ENCODE assay signal across 7 mouse cellular contexts in the genomic region with DNA sequence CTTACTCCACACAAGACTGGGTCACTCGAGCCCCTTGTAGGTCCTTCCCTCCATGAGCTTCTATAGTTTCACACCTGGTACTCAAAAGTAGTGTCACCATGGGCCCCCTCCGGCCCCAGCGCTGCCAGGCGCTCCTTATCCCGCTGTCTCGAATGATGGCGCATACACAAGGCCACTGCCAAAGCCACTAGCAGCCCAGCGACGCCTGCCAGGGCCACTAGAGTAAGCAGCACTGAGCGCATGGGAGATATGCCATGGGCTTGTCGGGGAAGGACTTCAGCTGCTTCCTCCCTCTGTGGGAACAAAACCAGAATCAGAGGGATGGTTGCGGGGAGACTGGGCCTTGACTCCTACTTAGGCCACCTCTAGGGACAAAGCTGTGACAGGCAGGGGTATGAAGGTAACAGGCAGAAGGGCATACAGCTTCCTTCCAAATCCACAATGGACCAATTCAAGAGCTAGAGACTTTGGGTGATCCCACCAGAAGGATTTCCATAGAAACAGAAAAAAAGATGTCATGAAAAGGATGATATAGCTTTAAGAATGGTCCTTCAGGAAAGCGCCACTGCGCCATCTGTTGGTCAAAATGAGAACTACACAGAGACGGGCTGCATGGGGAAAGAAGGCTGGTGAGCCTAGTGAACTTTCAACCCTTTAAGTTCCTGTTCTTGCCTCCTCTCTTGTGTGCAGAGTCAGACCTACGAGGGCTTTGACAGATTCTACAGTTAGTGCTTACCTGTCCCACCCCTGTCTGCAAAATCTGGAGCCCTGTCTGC. TPM values are rescaled to one million over a fixed set of nuclear protein-coding genes. Genes with fewer than 3 reads are reported as not detected.
DNase-seq lines count a peak whose midpoint lies in the region; ATAC-seq and TF ChIP-seq lines count a peak whose summit lies in the region.

No protein-coding gene starts in this region.

- no peaks in the 10 kb centered on the region for H3K36me3 ChIP-seq in MEL (ENCODE audit: control insufficient read depth in 1 of 2, insufficient read depth in 2 of 2, low read length in 2 of 2)

- peak; percentile 89 for DNase-seq in MEL (ENCODE audit: low read depth, low spot score)
- peak; percentile 93 to 97 for DNase-seq in cerebellum, postnatal 10 days
- DNase-seq in gastrocnemius, adult 8-10 months (ENCODE audit: low spot score in 2 of 2) = peak; percentile 62 to 65
- peak; percentile 86 to 88 for DNase-seq in layer of hippocampus, postnatal 14 days (ENCODE audit: low spot score in 2 of 2)
- peak; percentile 66 to 88 for DNase-seq in spleen, adult 18-20 months

- ATAC-seq in CD4-positive, CD25-positive, alpha-beta regulatory T cell, adult 4 months = peak; percentile 60
- ATAC-seq in megakaryocyte progenitor cell, adult 5-6 weeks (replicated peaks; ENCODE audit: poor library complexity) = peak; percentile 72

- TF ChIP-seq EP300 in MEL (IDR thresholded peaks at IDR 0.05; ENCODE audit: low read depth in 1 of 2, low read length in 2 of 2) = no peak

- peak; percentile 72 to 97 (median 96) for TF ChIP-seq CTCF in MEL (IDR thresholded peaks at IDR 0.05 in 2 of 3, conservative IDR thresholded peaks at IDR 0.05 in 1 of 3; ENCODE audit: control insufficient read depth in 1 of 3, insufficient read depth in 1 of 3, low read depth in 2 of 3, low read length in 3 of 3, poor library complexity in 1 of 3, severe bottlenecking in 1 of 3)

- TF ChIP-seq POLR2A in MEL (IDR thresholded peaks at IDR 0.05; ENCODE audit: control insufficient read depth in 1 of 2, insufficient read depth in 1 of 2, low read depth in 1 of 2, low read length in 2 of 2, poor library complexity in 1 of 2) = no peak

- no peaks in the 10 kb centered on the region for H3K79me2 ChIP-seq in MEL (ENCODE audit: control insufficient read depth, insufficient read depth, low read length, poor library complexity)

- H3K27me3 ChIP-seq in MEL (ENCODE audit: control insufficient read depth in 1 of 2, insufficient read depth in 2 of 2, low read length in 2 of 2) = no peaks in the 10 kb centered on the region

- no peak overlapping the region for H3K27ac ChIP-seq in MEL (ENCODE audit: control insufficient read depth, low read depth, low read length)

- H3K9ac ChIP-seq in MEL (ENCODE audit: control insufficient read depth, low read depth, low read length, poor library complexity, severe bottlenecking) = no peak overlapping the region

- no peaks in the 10 kb centered on the region; a peak in 1 of 4 replicates for H3K4me1 ChIP-seq in MEL (ENCODE audit: control insufficient read depth in 1 of 2, insufficient read depth in 2 of 2, low read length in 2 of 2)

- no peak overlapping the region for H3K4me3 ChIP-seq in MEL (ENCODE audit: control insufficient read depth in 1 of 2, insufficient read depth in 1 of 2, low read depth in 2 of 2, low read length in 2 of 2)

- no peaks in the 10 kb centered on the region for H3K9me3 ChIP-seq in MEL (replicated peaks; ENCODE audit: insufficient read depth, low read length)

- peak; percentile 91 for TF ChIP-seq RAD21 in MEL (IDR thresholded peaks at IDR 0.05; ENCODE audit: low read depth, low read length)

TF ChIP-seq in MEL, 35 proteins besides CTCF, POLR2A, EP300 and RAD21:
- TF ChIP-seq MYB (IDR thresholded peaks at IDR 0.05; ENCODE audit: low read depth, low read length) (no peak), SIN3A (IDR thresholded peaks at IDR 0.05; ENCODE audit: low read length) (peak; percentile 73), ZNF384 (IDR thresholded peaks at IDR 0.05; ENCODE audit: low read depth, low read length) (peak; percentile 81), ZC3H11A (IDR thresholded peaks at IDR 0.05; ENCODE audit: low read depth, low read length) (peak; percentile 90), SMC3 (IDR thresholded peaks at IDR 0.05; ENCODE audit: low read depth, low read length) (peak; percentile 96), USF1 (IDR thresholded peaks at IDR 0.05; ENCODE audit: low read depth, low read length) (no peak), MEF2A (IDR thresholded peaks at IDR 0.05; ENCODE audit: extremely low read depth, insufficient replicate concordance, low read depth, low read length, poor library complexity, severe bottlenecking) (no peak)

RNA-seq across cellular contexts. Expression of a gene that starts 10.3 kb away (rescaled TPM):
- under 1 TPM; 0.22 to 0.61 TPM for polyA plus RNA-seq in CD4-positive, CD25-positive, alpha-beta regulatory T cell, adult 4 months (2017; shearing (Covaris generic))
- not detected in 2 replicates for total RNA-seq in MEL (2012; rRNA removed)
- under 1 TPM in 1 of 2 experiments, not detected in 1; 0.13 TPM for polyA plus RNA-seq in MEL (2012; ENCODE audit: insufficient read depth in 1 of 2, insufficient read length in 2 of 2, low read depth in 1 of 2, low replicate concordance in 2 of 2, missing spikeins in 1 of 2)
- under 1 TPM in 3 of 4 experiments, not detected in 1; 0.07 to 0.31 (median 0.08) TPM for total RNA-seq in gastrocnemius, adult 8-10 months (2022)
- 100 to 1,000 TPM; 326 to 350 TPM for total RNA-seq in layer of hippocampus, postnatal 14 days (2021)
- 0.12 and 0.15 TPM in 2 replicates for total RNA-seq in megakaryocyte progenitor cell, adult 5-6 weeks (2015)
- 0.10 TPM in 1 of 2 replicates, not detected in the other for total RNA-seq in megakaryocyte progenitor cell, adult 5-6 weeks (2017)

RNA-seq across cellular contexts. Expression of a gene that starts 17.8 kb away (rescaled TPM):
- polyA plus RNA-seq in CD4-positive, CD25-positive, alpha-beta regulatory T cell, adult 4 months (2017; shearing (Covaris generic)) = 10 to 100 TPM in 1 of 2 experiments, 1 to 10 TPM in 1; 10.0 to 10.3 TPM
- total RNA-seq in MEL (2012; rRNA removed) = 10.3 and 12.9 TPM in 2 replicates
- polyA plus RNA-seq in MEL (2012; ENCODE audit: insufficient read depth in 1 of 2, insufficient read length in 2 of 2, low read depth in 1 of 2, low replicate concordance in 2 of 2, missing spikeins in 1 of 2) = 10 to 100 TPM in 1 of 2 experiments, not detected in 1; 18.9 TPM
- total RNA-seq in gastrocnemius, adult 8-10 months (2022) = 10 to 100 TPM; 84.3 to 97.1 (median 85.1) TPM
- total RNA-seq in layer of hippocampus, postnatal 14 days (2021) = 10 to 100 TPM; 60.0 to 61.1 TPM
- 1.3 and 1.8 TPM in 2 replicates for total RNA-seq in megakaryocyte progenitor cell, adult 5-6 weeks (2015)
- 1.9 and 6.4 TPM in 2 replicates for total RNA-seq in megakaryocyte progenitor cell, adult 5-6 weeks (2017)

RNA-seq across cellular contexts. Expression of a gene that starts 22.1 kb away (rescaled TPM):
- polyA plus RNA-seq in CD4-positive, CD25-positive, alpha-beta regulatory T cell, adult 4 months (2017; shearing (Covaris generic)) = not detected
- 0.46 and 0.58 TPM in 2 replicates for total RNA-seq in MEL (2012; rRNA removed)
- polyA plus RNA-seq in MEL (2012; ENCODE audit: insufficient read depth in 1 of 2, insufficient read length in 2 of 2, low read depth in 1 of 2, low replicate concordance in 2 of 2, missing spikeins in 1 of 2) = under 1 TPM in 1 of 2 experiments, not detected in 1; 0.82 TPM
- not detected for total RNA-seq in gastrocnemius, adult 8-10 months (2022)
- not detected for total RNA-seq in layer of hippocampus, postnatal 14 days (2021)
- 0.56 and 1.2 TPM in 2 replicates for total RNA-seq in megakaryocyte progenitor cell, adult 5-6 weeks (2015)
- total RNA-seq in megakaryocyte progenitor cell, adult 5-6 weeks (2017) = 1.2 TPM in 1 of 2 replicates, not detected in the other

RNA-seq across cellular contexts. Expression of a gene that starts 24.2 kb away (rescaled TPM):
- not detected for polyA plus RNA-seq in CD4-positive, CD25-positive, alpha-beta regulatory T cell, adult 4 months (2017; shearing (Covaris generic))
- not detected in 2 replicates for total RNA-seq in MEL (2012; rRNA removed)
- not detected for polyA plus RNA-seq in MEL (2012; ENCODE audit: insufficient read depth in 1 of 2, insufficient read length in 2 of 2, low read depth in 1 of 2, low replicate concordance in 2 of 2, missing spikeins in 1 of 2)
- not detected for total RNA-seq in gastrocnemius, adult 8-10 months (2022)
- total RNA-seq in layer of hippocampus, postnatal 14 days (2021) = 10 to 100 TPM; 68.2 to 98.9 TPM
- total RNA-seq in megakaryocyte progenitor cell, adult 5-6 weeks (2015) = not detected in 2 replicates
- total RNA-seq in megakaryocyte progenitor cell, adult 5-6 weeks (2017) = not detected in 2 replicates

RNA-seq across cellular contexts. Expression of a gene that starts 34.4 kb away (rescaled TPM):
- polyA plus RNA-seq in CD4-positive, CD25-positive, alpha-beta regulatory T cell, adult 4 months (2017; shearing (Covaris generic)) = 100 to 1,000 TPM; 141 to 164 TPM
- 385 and 396 TPM in 2 replicates for total RNA-seq in MEL (2012; rRNA removed)
- 100 to 1,000 TPM in 1 of 2 experiments, not detected in 1; 439 TPM for polyA plus RNA-seq in MEL (2012; ENCODE audit: insufficient read depth in 1 of 2, insufficient read length in 2 of 2, low read depth in 1 of 2, low replicate concordance in 2 of 2, missing spikeins in 1 of 2)
- total RNA-seq in gastrocnemius, adult 8-10 months (2022) = 1,000 to 10,000 TPM; 1,243 to 1,380 (median 1,348) TPM
- total RNA-seq in layer of hippocampus, postnatal 14 days (2021) = 100 to 1,000 TPM; 512 to 548 TPM
- 777 and 847 TPM in 2 replicates for total RNA-seq in megakaryocyte progenitor cell, adult 5-6 weeks (2015)
- 369 and 385 TPM in 2 replicates for total RNA-seq in megakaryocyte progenitor cell, adult 5-6 weeks (2017)

Comparison
In these comparisons a context has a peak if more than half of its experiments do, and no peak if none do; other contexts are left out.
1. RNA of a gene that starts 10.3 kb away (total RNA-seq): 326 to 350 TPM in layer of hippocampus, postnatal 14 days; 0.10 to 0.15 TPM in megakaryocyte progenitor cell, adult 5-6 weeks, 0.07 to 0.31 TPM in gastrocnemius, adult 8-10 months and not detected in MEL; every median in the first group is over 100 times any median in the second.
2. Peak in every context shown above with its lines, with median percentiles within 50 percentile points of each other: DNase-seq.